Mouse (Mus musculus): ENCODE data around the gene Kctd18.

DNA sequence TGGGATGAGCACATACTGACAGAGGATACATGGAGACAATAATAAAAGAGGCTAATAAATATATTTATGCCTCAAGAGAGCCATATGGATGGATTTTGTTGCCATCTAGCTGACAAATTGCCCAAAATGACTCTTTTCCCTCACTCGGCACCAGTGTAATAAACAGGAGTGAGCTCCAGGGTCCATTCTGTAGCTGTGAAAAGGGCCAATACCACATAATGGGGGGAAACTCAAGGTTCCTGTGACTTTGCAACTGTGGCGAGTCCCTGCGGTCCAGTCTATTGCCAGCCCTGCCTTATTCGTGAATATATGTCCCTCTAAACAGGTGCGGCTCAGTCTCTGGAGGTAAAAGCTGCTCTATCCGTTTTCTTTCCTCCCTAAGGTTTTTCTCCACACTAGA, 107.2 kb downstream of the Kctd18 start:
- TF ChIP-seq CTCF (IDR thresholded peaks at IDR 0.05; ENCODE audit: control insufficient read depth, insufficient read depth, insufficient read length) = no peak
- no peak for TF ChIP-seq FOSL1 (IDR thresholded peaks at IDR 0.05; ENCODE audit: insufficient read depth, low read length, poor library complexity, severe bottlenecking)
